Mouse (Mus musculus): ENCODE data around the gene Fitm2. TPM values are rescaled to one million over a fixed set of nuclear protein-coding genes. Genes with fewer than 3 reads are reported as not detected.
"Not testable (repeated sequence)": the region's sequence is repeated elsewhere in the genome, so short reads cannot be mapped to it uniquely, and the experiment has no call there.

Gene Fitm2
- polyA plus RNA-seq, 1 experiment from 2014 or later = 12.1 TPM

DNA sequence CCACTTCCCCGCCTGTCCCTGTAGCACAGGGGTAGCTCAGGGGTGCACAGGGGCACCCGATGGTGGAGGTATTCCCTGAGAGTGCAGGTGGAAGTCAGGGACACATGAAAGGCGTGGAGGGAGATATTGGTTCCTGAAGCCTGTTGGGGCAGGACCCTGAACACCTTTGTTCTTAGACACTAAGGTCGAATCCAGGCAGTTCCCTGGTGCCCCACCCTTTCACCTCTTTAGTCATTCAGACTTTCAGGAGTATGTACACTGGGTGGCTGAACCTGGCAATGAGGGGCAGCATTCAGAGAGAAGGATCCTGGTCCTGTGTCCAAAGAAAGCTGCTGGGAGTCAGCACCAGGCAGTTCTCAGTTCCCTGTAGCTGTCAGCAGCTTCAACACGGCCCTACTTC is 10.0 kb downstream of the Fitm2 start:
- Histone ChIP-seq H3K9ac (replicated peaks) (no peak overlapping the region), H3K4me2 (replicated peaks) (no peak overlapping the region), H3K27ac (no peak overlapping the region), H3K27me3 (peaks cover 5% of the 10 kb centered on the region; the same call in 1 of the 2 replicates), H3K4me1 (replicated peaks) (no peaks in the 10 kb centered on the region), H3K4me3 (replicated peaks) (no peak overlapping the region), H3K36me3 (peaks cover 17% of the 10 kb centered on the region), H3K9me3 (no peaks in the 10 kb centered on the region)
- WGBS = 77% methylated on average over 5 of the region's 5 CpGs
- no peak for ATAC-seq

DNA sequence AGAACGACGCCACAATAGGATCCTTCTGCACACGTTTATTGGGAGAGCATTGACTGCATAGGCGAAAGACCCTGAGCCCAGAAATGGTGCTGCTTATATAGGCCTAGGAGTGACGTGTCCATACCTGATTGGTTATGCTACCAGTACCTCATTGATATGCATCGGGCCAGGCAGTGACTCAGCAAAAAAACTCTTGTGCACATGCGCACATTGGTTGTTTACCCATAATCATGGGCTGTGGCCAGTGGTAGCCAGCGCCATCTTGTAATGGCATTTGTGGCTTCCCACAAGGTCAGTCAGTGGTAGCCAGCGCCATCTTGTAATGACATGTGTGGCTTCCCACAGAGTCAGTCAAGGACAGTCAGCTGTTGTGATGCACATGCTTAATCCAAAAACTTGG is 11.1 kb downstream of the Fitm2 start:
- ATAC-seq; H3K4me1 ChIP-seq (replicated peaks); H3K36me3 ChIP-seq; H3K9me3 ChIP-seq; H3K4me3 ChIP-seq (replicated peaks); H3K4me2 ChIP-seq (replicated peaks); H3K27me3 ChIP-seq; H3K27ac ChIP-seq; H3K9ac ChIP-seq (replicated peaks): not testable (repeated sequence)
- 94% methylated on average over 9 of the region's 9 CpGs for WGBS

DNA sequence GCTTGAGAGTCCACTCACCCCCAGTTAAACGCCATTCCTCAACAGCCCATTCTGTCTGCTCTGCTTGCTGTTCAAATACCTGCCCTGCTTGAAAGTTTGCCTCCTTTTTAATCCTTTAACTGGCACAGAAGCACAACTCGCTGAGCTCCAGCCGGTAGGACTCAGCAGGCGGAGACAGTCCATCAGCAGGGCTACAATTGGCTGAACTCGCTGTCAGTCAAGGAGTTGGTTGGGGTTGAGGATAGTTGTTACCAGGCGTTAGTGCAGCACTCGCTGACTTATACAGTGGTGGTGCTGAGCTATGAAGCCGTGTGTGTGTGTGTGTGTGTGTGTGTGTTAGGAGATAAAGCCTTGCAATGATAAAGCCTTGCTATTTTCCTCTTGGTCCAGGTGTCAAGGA is 11.8 kb downstream of the Fitm2 start:
- Histone ChIP-seq H3K9ac (replicated peaks) (no peak overlapping the region), H3K27me3 (peaks cover 5% of the 10 kb centered on the region; the same call in 1 of the 2 replicates), H3K36me3 (peaks cover 5% of the 10 kb centered on the region; the same call in 1 of the 2 replicates), H3K4me2 (replicated peaks) (no peak overlapping the region), H3K4me3 (replicated peaks) (no peak overlapping the region), H3K4me1 (replicated peaks) (no peaks in the 10 kb centered on the region), H3K9me3 (no peaks in the 10 kb centered on the region), H3K27ac (no peak overlapping the region)
- 90% methylated on average over 8 of the region's 8 CpGs for WGBS
- ATAC-seq = no peak

DNA sequence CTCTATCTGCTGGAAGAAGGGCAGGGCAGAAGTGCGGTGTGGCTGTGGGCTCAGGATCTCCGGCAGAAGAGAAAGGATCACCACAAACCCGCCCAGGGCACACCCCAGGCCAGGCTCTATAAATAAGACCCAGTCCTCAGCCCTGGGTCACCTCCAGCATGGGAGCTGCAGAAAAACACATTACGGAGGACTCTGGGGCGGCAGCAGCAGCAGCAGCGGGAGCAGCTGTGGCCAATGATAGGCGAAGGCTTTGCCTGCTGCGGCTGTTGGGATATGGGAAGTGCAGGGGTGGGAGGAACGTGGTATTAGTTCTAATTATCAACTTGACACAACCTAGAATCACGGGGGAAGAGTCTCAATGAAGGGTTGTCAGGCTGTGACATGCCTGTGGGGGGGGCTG is 13.0 kb downstream of the Fitm2 start:
- H3K9me3 ChIP-seq = no peaks in the 10 kb centered on the region
- peak; percentile 57; the same call in 1 of the 2 replicates for ATAC-seq
- H3K4me3 ChIP-seq (replicated peaks) = 0 out of 2 replicates have a peak overlapping the region, but pooled peaks have one; percentile 15
- peaks cover 13% of the 10 kb centered on the region for H3K36me3 ChIP-seq
- peak overlapping the region; percentile 28 for H3K4me2 ChIP-seq (replicated peaks)
- WGBS = 46% methylated on average over 10 of the region's 10 CpGs
- no peak overlapping the region; the same call in 1 of the 2 replicates for H3K9ac ChIP-seq (replicated peaks)
- H3K27me3 ChIP-seq = peaks cover 5% of the 10 kb centered on the region; the same call in 1 of the 2 replicates
- no peak overlapping the region for H3K27ac ChIP-seq
- no peaks in the 10 kb centered on the region for H3K4me1 ChIP-seq (replicated peaks)

DNA sequence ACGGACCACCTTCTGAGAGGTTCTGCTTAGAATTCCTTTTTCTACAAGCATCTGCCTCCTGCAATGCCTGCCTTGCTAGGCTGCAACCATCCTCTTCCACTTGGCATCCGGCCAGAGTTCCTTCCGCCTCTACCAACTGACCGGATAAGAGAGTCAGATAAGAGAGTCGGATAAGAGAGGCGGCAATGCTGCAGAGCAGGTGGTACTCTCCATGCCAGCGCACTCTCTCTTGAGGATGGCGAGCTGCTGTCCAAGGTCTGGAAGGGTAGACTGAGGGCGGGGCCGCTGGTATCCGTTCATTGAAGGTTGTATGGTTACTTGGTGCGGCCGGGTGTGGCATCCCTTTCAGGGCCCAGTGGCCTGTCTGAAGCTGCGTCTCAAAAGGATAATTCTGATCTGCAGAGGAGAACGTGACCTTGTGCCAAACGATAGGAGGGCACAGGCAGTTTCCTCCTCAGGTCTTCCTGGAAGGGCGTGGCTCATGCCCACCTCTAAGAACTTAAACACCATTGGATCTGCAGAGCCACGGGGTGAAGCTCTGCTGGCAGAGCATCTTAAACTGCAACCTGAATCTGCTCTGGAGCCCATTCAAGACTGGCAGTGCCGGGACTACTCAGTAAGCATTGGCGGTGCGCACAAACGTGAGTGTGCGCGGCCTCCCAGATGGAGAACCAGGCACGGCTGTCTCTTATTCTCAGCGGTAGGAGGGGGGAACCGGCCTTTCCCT is 13.7 kb downstream of the Fitm2 start:
- H3K27me3 ChIP-seq = peaks cover 5% of the 10 kb centered on the region; the same call in 1 of the 2 replicates
- H3K4me3 ChIP-seq (replicated peaks) = 0 out of 2 replicates have a peak overlapping the region, but pooled peaks have one; percentile 15
- H3K4me1 ChIP-seq (replicated peaks) = no peaks in the 10 kb centered on the region
- peak overlapping the region; percentile 28 for H3K4me2 ChIP-seq (replicated peaks)
- H3K36me3 ChIP-seq = peaks cover 20% of the 10 kb centered on the region
- no peak overlapping the region for H3K27ac ChIP-seq
- H3K9ac ChIP-seq (replicated peaks) = no peak overlapping the region; the same call in 1 of the 2 replicates
- WGBS = 57% methylated on average over 27 of the region's 27 CpGs
- ATAC-seq = peak; percentile 31; the same call in 1 of the 2 replicates
- H3K9me3 ChIP-seq = no peaks in the 10 kb centered on the region

DNA sequence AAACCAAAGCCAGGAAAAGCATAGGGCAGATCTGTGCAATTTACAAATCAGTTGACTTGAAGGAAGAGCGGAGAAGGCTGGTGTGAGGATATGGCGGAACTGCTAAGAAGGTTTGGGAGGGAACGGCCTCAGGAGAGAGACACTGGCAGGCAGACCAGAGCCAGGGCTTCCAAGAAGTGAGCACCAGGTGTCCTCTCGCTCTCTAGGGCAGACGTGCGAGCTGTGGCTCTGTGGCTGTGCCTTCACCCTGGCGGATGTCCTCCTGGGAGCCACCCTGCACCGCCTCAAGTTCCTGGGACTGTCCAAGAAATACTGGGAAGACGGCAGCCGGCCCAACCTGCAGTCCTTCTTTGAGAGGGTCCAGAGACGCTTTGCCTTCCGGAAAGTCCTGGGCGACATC is 19.1 kb downstream of the Fitm2 start:
- H3K27ac ChIP-seq = no peak overlapping the region
- H3K4me2 ChIP-seq (replicated peaks) = no peak overlapping the region
- no peaks in the 10 kb centered on the region for H3K9me3 ChIP-seq
- H3K4me3 ChIP-seq (replicated peaks) = no peak overlapping the region
- no peak for ATAC-seq
- H3K9ac ChIP-seq (replicated peaks) = no peak overlapping the region
- no peaks in the 10 kb centered on the region for H3K4me1 ChIP-seq (replicated peaks)
- H3K36me3 ChIP-seq = peaks cover 69% of the 10 kb centered on the region
- whole genome bisulfite sequencing = 92% methylated on average over 13 of the region's 13 CpGs
- peaks cover 2% of the 10 kb centered on the region; the same call in 1 of the 2 replicates for H3K27me3 ChIP-seq

DNA sequence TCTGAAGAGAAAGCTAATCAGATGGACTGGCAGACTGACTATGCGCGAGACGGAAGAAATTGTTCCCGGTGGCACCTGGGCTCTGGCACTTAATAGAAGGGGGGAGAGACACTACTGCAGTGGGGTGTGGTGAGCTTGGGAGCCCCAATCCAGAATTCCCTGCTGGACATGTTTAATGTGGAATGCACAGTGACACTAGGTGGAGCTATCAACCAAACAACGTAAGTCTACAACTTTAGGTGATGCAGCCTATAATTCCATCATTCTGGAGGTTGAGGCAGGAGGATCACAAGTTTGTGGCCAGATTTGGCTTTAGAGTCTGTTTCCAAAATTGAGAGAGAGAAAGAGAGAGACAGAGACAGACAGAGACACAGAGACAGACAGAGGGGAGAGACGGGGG is 19.7 kb downstream of the Fitm2 start:
- H3K4me2 ChIP-seq (replicated peaks) = no peak overlapping the region
- no peak overlapping the region for H3K4me3 ChIP-seq (replicated peaks)
- no peak for ATAC-seq
- no peak overlapping the region for H3K27ac ChIP-seq
- 88% methylated on average over 6 of the region's 6 CpGs for WGBS
- H3K9ac ChIP-seq (replicated peaks) = no peak overlapping the region
- H3K36me3 ChIP-seq = peaks cover 75% of the 10 kb centered on the region
- H3K9me3 ChIP-seq = no peaks in the 10 kb centered on the region
- no peaks in the 10 kb centered on the region for H3K27me3 ChIP-seq
- H3K4me1 ChIP-seq (replicated peaks) = no peaks in the 10 kb centered on the region

DNA sequence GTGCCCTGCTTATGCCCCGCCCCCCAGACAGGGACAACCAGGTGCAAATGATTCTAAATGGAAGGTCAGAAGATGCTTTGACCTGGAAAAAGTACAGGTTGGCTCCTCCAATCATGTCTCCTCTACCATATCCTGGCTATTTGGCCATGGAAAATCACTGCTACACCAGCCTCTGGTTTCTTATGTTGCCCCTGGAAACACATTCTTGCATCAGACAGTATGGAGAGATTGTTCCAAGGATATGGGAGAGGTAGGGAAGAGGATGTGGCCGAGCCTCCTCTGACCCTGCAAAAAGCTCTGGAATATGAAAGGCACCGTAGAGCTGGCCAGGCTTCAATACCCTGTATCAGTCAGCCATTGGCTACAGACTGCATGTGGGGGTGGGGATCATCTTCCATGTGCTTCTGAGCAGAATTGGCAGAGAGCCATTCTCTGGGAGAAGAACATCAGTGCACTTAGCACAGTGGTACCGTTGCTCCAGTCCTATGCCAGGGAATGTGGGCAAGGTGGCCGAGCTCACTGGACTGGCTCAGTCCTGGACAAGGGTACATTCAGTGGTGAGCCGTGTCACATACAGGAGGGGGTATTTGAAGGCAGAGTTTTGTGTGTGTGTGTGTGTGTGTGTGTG is 21.6 kb downstream of the Fitm2 start:
- Histone ChIP-seq H3K4me2 (replicated peaks) (no peak overlapping the region), H3K4me1 (replicated peaks) (no peaks in the 10 kb centered on the region), H3K36me3 (peaks cover 93% of the 10 kb centered on the region), H3K9me3 (no peaks in the 10 kb centered on the region), H3K9ac (replicated peaks) (no peak overlapping the region), H3K4me3 (replicated peaks) (no peak overlapping the region), H3K27ac (no peak overlapping the region), H3K27me3 (no peaks in the 10 kb centered on the region)
- ATAC-seq = peak; percentile 72
- 73% methylated on average over 6 of the region's 6 CpGs for WGBS

DNA sequence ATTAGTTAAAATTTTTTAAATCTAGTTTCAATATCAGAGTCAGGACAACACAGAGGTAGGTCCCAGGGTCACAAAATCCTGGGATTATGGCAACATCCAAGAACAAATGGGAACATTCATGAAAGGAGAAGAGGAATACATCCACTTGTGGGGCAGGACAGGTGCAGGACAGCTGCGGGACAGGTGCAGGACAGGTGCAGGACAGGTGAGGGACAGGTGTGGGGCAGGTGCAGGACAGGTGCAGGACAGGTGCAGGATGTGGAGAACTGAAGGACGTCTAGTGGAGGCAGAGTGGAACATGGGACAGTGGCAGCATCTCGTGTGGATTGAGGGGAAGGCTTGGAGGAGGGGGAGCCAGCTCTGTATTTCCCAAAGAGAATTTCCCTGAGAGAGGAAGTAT is 23.2 kb downstream of the Fitm2 start:
- Histone ChIP-seq H3K36me3 (peaks cover 85% of the 10 kb centered on the region), H3K4me2 (replicated peaks) (no peak overlapping the region), H3K9ac (replicated peaks) (no peak overlapping the region), H3K4me3 (replicated peaks) (no peak overlapping the region), H3K9me3 (no peaks in the 10 kb centered on the region), H3K4me1 (replicated peaks) (no peaks in the 10 kb centered on the region), H3K27ac (no peak overlapping the region), H3K27me3 (no peaks in the 10 kb centered on the region)
- 76% methylated on average over 3 of the region's 3 CpGs for WGBS
- no peak for ATAC-seq

DNA sequence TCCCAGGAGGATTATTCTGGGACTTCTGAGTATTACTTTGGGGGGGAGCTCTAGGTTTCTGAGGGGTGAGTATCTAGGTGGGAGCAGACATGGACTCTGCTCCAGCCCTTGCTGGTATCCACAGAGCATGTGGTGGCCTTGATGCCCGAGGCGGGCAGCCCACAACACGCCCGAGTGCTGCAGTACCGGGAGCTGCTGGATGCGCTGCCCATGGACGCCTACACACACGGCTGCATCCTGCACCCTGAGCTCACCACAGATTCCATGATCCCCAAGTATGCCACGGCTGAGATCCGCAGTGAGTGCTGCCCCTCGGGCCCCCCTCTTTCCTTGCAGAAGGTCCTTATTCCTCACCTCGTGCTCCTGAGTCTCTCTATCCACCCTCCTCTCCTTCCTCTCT is 25.1 kb downstream of the Fitm2 start:
- 83% methylated on average over 12 of the region's 12 CpGs for WGBS
- Histone ChIP-seq H3K36me3 (peaks cover 77% of the 10 kb centered on the region), H3K4me3 (replicated peaks) (no peak overlapping the region)

DNA sequence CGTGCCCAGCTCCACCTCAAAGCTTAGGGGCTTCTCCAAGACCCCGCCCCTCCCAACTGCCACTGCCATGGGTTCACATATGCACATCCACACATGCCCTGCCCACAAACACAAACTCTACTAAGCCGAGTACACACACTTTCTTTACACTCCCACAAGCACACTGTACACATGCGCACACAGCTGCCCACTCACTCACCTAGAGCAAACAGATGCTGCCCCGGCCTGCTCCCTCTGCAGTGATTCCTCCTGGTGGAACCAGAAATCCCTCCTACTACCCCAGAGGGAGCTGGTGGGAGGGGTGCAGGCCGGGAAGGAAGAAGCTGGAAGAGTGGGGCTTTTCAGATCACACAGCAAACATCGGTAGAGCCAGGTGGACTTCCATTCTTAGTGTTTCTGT is 28.4 kb downstream of the Fitm2 start:
- H3K4me2 ChIP-seq (replicated peaks) = no peak overlapping the region
- peaks cover 30% of the 10 kb centered on the region for H3K4me1 ChIP-seq (replicated peaks)

More for the DNA sequence above, 25.1 kb downstream of the Fitm2 start:
- H3K27ac ChIP-seq = no peak overlapping the region
- no peaks in the 10 kb centered on the region for H3K9me3 ChIP-seq
- peaks cover 6% of the 10 kb centered on the region; the same call in 1 of the 2 replicates for H3K4me1 ChIP-seq (replicated peaks)
- H3K4me2 ChIP-seq (replicated peaks) = no peak overlapping the region
- no peak for ATAC-seq
- no peak overlapping the region for H3K9ac ChIP-seq (replicated peaks)
- H3K27me3 ChIP-seq = no peaks in the 10 kb centered on the region

DNA sequence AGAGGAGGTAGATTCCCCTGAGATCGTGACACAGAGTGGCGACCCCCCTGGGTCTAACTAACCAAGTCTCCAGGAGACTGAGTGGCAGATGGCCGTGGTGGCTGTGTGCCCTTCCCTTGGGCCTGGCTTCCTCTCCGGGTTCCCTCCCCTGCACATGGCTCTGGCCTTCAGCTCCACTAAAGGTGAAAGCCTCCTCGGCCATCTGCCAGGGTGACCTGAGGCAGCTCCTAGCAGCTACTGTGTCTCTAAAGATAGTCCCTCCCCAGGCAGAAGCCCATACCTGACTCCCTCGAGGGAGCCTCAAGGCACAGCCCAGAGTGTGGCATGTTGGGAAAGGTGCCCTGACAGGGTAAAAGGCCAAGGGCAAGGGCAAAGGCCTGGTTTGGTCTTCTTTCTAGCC is 28.9 kb downstream of the Fitm2 start:
- H3K4me1 ChIP-seq (replicated peaks) = peaks cover 30% of the 10 kb centered on the region
- H3K4me2 ChIP-seq (replicated peaks) = no peak overlapping the region
- H3K9ac ChIP-seq (replicated peaks) = no peak overlapping the region
- ATAC-seq = no peak
- H3K36me3 ChIP-seq = peaks cover 41% of the 10 kb centered on the region
- no peaks in the 10 kb centered on the region for H3K27me3 ChIP-seq
- no peak overlapping the region for H3K4me3 ChIP-seq (replicated peaks)
- no peak overlapping the region for H3K27ac ChIP-seq
- 73% methylated on average over 6 of the region's 6 CpGs for WGBS
- H3K9me3 ChIP-seq = no peaks in the 10 kb centered on the region

More for the DNA sequence above, 28.4 kb downstream of the Fitm2 start:
- Histone ChIP-seq H3K9ac (replicated peaks) (no peak overlapping the region; the same call in 1 of the 2 replicates), H3K27me3 (no peaks in the 10 kb centered on the region), H3K9me3 (no peaks in the 10 kb centered on the region), H3K27ac (no peak overlapping the region), H3K36me3 (peaks cover 45% of the 10 kb centered on the region), H3K4me3 (replicated peaks) (no peak overlapping the region)
- no peak for ATAC-seq
- 76% methylated on average over 7 of the region's 7 CpGs for WGBS

Data from midbrain, embryonic 13.5 days (tissue).